Mouse (Mus musculus): ENCODE data around the gene Meis3. TPM values are rescaled to one million over a fixed set of nuclear protein-coding genes. Genes with fewer than 3 reads are reported as not detected.
A peak's percentile ranks its signal among the peaks of the same experiment; 100 is the strongest.

The Meis3 gene
- total RNA-seq, 2 experiments from 2014 or later: 1.7 TPM; not detected in 1

GRCm38 (mm10) chr7:16156105-16156714, 18.7 kb upstream of the Meis3 start:
- ATAC-seq (replicated peaks; ENCODE audit: low FRiP score, poor library complexity, severe bottlenecking): no peak

GRCm38 (mm10) chr7:16158735-16159134, 16.2 kb upstream of the Meis3 start:
- ATAC-seq (replicated peaks; ENCODE audit: low FRiP score, poor library complexity, severe bottlenecking): no peak

- ATAC-seq (replicated peaks; ENCODE audit: low FRiP score, poor library complexity, severe bottlenecking): 0 out of 2 replicates have a peak, but pooled peaks have one; percentile 44
These were observed 14.2 kb upstream of the Meis3 start for GRCm38 (mm10) chr7:16160702-16161101.

GRCm38 (mm10) chr7:16161302-16161701, 13.6 kb upstream of the Meis3 start:
- ATAC-seq (replicated peaks; ENCODE audit: low FRiP score, poor library complexity, severe bottlenecking): no peak

GRCm38 (mm10) chr7:16162036-16162435, 12.9 kb upstream of the Meis3 start:
- no peak for ATAC-seq (replicated peaks; ENCODE audit: low FRiP score, poor library complexity, severe bottlenecking)

GRCm38 (mm10) chr7:16172141-16172581, 2.7 kb upstream of the Meis3 start:
- no peak for ATAC-seq (replicated peaks; ENCODE audit: low FRiP score, poor library complexity, severe bottlenecking)

GRCm38 (mm10) chr7:16172586-16173140, 2.2 kb upstream of the Meis3 start:
- ATAC-seq (replicated peaks; ENCODE audit: low FRiP score, poor library complexity, severe bottlenecking): no peak

- ATAC-seq (replicated peaks; ENCODE audit: low FRiP score, poor library complexity, severe bottlenecking): no peak
These were observed 1.7 kb upstream of the Meis3 start for GRCm38 (mm10) chr7:16173146-16173545.

- no peak for ATAC-seq (replicated peaks; ENCODE audit: low FRiP score, poor library complexity, severe bottlenecking)
These were observed 647 bp downstream of the Meis3 start for GRCm38 (mm10) chr7:16175542-16175931.

GRCm38 (mm10) chr7:16178114-16178513, 3.2 kb downstream of the Meis3 start:
- no peak for ATAC-seq (replicated peaks; ENCODE audit: low FRiP score, poor library complexity, severe bottlenecking)

- no peak for ATAC-seq (replicated peaks; ENCODE audit: low FRiP score, poor library complexity, severe bottlenecking)
These were observed 8.8 kb downstream of the Meis3 start for GRCm38 (mm10) chr7:16183663-16184062.

GRCm38 (mm10) chr7:16187494-16187893, 12.6 kb downstream of the Meis3 start:
- ATAC-seq (replicated peaks; ENCODE audit: low FRiP score, poor library complexity, severe bottlenecking): no peak

- ATAC-seq (replicated peaks; ENCODE audit: low FRiP score, poor library complexity, severe bottlenecking): peak; percentile 72; the same call in 1 of the 2 replicates
These were observed 17.4 kb downstream of the Meis3 start for GRCm38 (mm10) chr7:16192315-16192714.

GRCm38 (mm10) chr7:16193702-16194101, 18.8 kb downstream of the Meis3 start:
- ATAC-seq (replicated peaks; ENCODE audit: low FRiP score, poor library complexity, severe bottlenecking): no peak

- ATAC-seq (replicated peaks; ENCODE audit: low FRiP score, poor library complexity, severe bottlenecking): no peak
These were observed 21.7 kb downstream of the Meis3 start for GRCm38 (mm10) chr7:16196616-16197015.

GRCm38 (mm10) chr7:16197166-16197565, 22.3 kb downstream of the Meis3 start:
- no peak for ATAC-seq (replicated peaks; ENCODE audit: low FRiP score, poor library complexity, severe bottlenecking)

GRCm38 (mm10) chr7:16198540-16198939, 23.6 kb downstream of the Meis3 start:
- ATAC-seq (replicated peaks; ENCODE audit: low FRiP score, poor library complexity, severe bottlenecking): no peak

GRCm38 (mm10) chr7:16201136-16201535, 26.2 kb downstream of the Meis3 start:
- ATAC-seq (replicated peaks; ENCODE audit: low FRiP score, poor library complexity, severe bottlenecking): no peak

- no peak for ATAC-seq (replicated peaks; ENCODE audit: low FRiP score, poor library complexity, severe bottlenecking)
These were observed 28.0 kb downstream of the Meis3 start for GRCm38 (mm10) chr7:16202756-16203504.

GRCm38 (mm10) chr7:16203505-16203903, 28.6 kb downstream of the Meis3 start:
- ATAC-seq (replicated peaks; ENCODE audit: low FRiP score, poor library complexity, severe bottlenecking): no peak

- ATAC-seq (replicated peaks; ENCODE audit: low FRiP score, poor library complexity, severe bottlenecking): no peak
These were observed 29.9 kb downstream of the Meis3 start for GRCm38 (mm10) chr7:16204791-16205190.

All from erythroblast, adult 5-6 weeks (primary cell).